Mouse (Mus musculus) monocyte, adult 5-6 weeks (primary cell): Measurements from ENCODE around the gene Birc5. TPM values are rescaled to one million over a fixed set of nuclear protein-coding genes. Genes with fewer than 3 reads are reported as not detected.

ENCODE experiments used
- ATAC-seq: fragments of 153-309, 156-312 bp; replicated peaks from 2 replicates; pipeline ENCODE4 v1.8.0; 2017; ENCODE audit warnings: mild to moderate bottlenecking; ENCODE audit not compliant: low TSS enrichment, insufficient number of reproducible peaks, severe bottlenecking, poor library complexity, low FRiP score
- total RNA-seq: library from RNA; stranded (forward); fragments of 200-1000, 200-491, 200-594 nt; gene quantifications from 3 replicates; pipeline ENCODE4 v1.2.3, GENCODE M21; 2017

Gene Birc5
- total RNA-seq, 1 experiment from 2014 or later, result 2.7 TPM

- no peak for ATAC-seq
Measured at GRCm38 (mm10) chr11:117875681-117876080, 26.6 kb downstream of the Birc5 start.

DNA sequence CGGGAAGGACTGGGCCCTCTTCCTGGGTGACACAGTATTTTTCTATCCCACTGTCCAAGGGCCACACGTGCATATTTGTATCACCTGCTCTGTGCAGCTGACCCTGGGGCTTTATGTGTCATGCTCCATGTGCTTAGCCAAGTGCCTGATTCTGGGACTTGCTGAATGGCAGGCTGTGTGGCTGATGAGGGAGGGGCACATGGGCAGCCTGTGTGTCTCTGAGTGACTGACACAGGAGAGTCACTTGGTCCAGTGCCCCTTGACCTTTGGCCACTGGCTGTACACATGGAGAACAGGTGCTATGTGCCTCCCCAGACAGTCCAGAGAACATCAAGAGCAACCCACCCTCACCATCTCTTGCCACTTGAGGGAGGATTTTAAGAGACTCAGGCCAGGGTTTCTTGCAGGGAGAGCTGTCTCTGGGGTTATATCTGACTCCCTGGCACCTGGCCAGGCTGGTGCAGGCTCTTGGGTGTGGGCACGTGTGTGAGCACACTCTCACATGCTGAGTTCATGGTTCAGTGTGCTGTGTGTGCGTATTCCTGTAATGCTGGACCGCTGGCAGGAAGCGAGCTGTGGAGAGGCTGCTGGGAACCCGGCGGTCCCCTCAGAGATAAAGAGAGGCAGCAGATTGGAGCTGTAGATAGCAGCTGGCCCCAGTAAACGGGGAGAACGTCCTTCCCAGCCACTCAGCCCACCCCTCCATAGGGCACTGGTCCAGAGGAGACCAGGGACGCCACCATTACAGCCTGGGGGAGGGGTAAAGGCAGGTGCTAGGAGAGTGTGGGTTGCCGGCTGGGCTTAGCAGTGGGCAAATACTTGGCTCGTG is 29.1 kb downstream of the Birc5 start:
- peak; percentile 4; the same call in 1 of the 2 replicates for ATAC-seq

- ATAC-seq, result peak; percentile 34; the same call in 1 of the 2 replicates
Measured at GRCm38 (mm10) chr11:117878892-117879291, 29.8 kb downstream of the Birc5 start.

GRCm38 (mm10) chr11:117879676-117880075 is 30.6 kb downstream of the Birc5 start:
- no peak for ATAC-seq

DNA sequence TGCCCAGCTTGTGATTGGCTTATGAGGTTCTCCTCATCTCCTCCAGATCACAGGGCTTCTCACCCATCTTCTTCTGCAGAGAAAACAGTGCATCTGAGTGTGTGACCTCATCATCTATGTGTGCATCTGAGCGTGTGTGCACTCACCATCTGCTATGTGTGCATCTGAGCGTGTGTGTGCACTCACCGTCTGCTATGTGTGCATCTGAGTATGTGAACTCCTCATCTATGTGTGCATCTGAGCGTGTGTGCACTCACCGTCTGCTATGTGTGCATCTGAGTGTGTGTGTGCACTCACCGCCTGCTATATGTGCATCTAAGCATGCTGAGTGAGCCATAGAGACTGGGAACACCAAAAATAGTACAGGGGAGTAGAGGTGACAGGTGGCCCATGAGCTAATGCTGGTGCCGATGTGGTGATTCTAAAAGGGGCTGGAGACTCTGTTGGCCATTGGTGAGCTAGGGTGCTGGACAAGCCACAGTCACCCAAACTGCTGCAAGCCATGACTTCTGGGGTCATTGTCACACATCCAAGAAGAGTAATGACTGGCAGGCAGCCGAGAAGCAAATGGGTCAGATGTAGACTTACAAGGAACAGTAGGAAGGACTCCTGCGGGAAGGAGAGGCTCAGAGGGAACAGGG is 31.4 kb downstream of the Birc5 start:
- no peak for ATAC-seq

- no peak for ATAC-seq
Measured at GRCm38 (mm10) chr11:117880977-117881358, 31.9 kb downstream of the Birc5 start.

DNA sequence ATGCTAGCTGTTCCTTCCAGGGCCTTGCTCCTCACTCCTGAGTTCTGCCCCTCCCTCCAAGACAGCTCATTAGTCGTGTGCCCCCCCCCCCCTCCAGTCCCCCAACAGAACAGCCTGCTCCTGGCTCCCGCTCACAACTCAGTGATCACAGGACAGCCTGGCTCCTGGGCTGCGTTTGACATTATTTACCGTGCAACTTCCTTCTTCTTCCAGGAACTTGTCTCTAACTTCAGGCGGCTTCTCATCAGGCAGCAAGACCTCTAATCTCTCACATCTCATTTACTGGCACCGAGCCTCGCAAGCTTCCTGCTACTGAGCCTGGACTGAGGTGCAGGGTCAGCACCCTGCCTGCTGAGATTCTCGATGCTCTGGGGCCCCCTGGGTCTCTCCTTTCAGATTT is 32.7 kb downstream of the Birc5 start:
- ATAC-seq, result no peak

GRCm38 (mm10) chr11:117882208-117882607 is 33.2 kb downstream of the Birc5 start:
- ATAC-seq, result no peak

- no peak for ATAC-seq
Measured at GRCm38 (mm10) chr11:117886000-117886399, 36.9 kb downstream of the Birc5 start.

DNA sequence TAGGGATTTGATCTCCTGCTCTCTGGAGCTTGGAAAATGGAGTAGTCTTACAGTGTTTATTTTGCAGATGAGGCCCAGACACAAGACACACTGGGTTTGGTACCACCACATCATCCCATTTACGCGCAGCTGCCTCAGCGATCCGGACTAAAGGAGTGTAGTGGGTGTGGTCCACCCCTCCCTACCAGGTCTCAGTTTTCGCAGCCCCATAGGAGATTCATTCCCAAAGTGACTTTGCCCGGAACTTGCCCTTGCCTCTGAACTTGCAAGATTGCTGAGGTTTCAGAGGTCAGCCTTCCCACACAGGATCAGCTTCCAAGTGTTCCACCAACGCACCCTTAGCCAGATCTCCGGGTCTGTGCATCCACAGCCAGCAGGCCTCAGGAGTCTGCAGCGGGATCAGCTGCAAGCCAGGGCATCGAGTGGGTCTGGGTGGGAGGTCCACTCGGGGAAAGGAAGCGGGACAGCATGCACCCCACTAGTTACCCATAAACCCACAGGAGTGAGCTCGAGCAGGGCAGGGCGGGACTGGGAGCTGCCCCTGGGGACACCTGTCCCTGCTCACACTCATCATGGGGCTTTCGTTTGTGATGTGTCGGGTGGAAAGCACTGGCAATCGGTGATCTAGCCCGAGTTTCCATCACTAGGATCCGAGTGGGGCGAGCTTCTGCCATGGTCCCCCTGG is 39.3 kb downstream of the Birc5 start:
- no peak for ATAC-seq

- ATAC-seq, result no peak
Measured at GRCm38 (mm10) chr11:117888853-117889822, 40.1 kb downstream of the Birc5 start.

- ATAC-seq, result no peak
Measured at GRCm38 (mm10) chr11:117889887-117890340, 40.9 kb downstream of the Birc5 start.

DNA sequence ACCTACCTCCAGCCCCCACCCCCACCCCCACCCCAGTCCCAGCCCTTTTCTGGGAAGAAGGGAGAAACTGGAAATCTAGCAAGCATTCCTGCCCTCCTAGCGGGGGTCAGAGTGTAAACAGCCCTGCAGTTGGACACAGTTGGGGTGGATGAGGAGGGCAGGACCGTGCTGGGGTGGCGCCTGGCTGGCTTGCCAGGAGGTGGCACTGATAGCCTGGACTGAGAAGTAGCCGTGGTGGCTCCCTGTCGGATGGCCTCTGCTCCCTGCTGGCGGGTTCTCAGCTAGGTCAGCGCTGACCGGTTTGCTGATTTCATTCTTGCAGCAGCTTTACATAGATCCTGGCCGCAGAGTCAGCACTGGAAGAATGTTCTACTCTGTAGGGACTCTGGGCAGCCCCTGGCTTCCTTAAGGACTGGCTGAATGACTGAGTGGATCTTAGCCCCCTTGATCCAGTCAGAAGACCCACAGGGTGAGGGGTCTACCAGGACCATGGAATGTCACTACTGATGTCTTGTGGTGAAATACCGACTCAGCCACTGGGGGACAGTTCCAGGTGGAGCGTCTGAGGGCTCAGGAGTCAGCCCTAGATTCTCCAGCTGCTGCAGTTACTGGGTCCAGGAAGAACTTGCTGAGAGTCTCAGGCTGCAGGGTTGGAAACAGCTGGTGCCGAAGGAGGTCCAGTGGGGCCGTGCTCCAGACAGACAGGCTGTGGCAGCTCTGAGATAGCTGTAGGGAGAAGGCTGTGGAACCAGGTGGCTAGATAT is 41.6 kb downstream of the Birc5 start:
- ATAC-seq, result no peak

DNA sequence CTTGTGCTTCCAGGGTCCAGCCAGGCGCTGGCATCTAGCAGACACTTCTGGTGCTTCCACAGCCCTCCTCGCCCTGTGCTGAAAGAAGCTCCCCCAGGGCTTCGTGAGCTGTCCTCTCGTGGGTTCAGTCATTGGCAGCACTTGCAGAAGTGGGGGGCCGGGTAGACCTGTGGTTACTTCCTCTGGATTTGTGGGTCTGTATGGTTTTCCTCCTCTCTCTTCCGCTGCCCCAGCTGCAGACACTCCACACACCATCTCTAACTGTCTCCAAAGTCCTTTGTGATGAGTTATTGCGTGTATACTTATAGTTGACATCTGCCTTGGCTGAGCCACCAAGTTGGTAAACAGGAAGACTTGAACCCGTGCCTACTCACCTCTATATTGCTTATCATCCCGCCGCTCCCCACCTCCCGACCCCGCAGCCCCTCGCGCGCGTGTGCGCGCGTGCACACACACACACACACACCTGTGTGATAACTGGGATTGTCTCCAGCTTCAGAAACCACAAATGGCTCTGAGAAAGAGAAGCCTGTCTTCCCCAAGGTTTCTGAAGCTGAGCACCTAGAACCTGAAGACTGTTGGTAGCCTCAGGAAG is 42.6 kb downstream of the Birc5 start:
- no peak for ATAC-seq

DNA sequence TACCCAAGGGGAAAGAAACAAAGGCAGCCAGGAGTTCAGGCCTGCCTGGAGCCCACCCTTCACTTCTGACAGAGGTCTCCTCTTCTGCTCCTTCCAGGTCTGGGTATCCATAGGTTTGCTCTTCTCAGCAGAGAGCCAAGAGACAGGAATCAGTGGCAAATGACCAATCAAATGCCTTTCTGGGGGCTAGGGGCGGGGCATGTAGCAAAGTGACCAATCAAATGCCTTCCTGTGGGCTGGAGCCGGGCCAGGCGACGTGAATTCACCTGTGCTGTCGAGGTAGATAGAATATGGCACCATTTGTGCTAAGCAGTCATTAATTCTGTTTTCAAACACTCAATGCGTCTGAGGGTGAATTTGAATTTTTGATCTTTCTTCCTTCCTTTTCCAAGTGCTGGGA is 43.1 kb downstream of the Birc5 start:
- no peak for ATAC-seq

- ATAC-seq, result no peak
Measured at GRCm38 (mm10) chr11:117894676-117895075, 45.6 kb downstream of the Birc5 start.

DNA sequence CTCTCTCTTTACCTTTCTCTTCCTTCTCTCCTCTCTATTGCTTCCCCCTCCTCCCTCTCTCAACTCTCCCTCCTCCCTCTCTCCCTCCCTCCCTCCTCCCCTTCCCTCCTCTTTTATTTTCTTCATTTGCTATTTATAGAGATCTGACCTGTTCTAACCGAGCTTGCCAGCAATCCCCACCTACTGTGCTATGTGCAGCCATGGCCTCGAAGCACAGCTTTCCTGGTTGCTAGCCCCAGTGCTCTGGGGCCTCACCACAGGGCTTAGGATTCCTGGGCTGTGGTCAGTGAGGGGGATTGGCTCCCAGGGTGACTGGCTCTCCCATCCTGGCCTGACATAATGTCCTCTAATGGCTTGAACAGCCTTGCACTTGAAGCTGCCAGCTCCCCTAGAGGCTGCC is 47.5 kb downstream of the Birc5 start:
- ATAC-seq, result no peak
